Mouse (Mus musculus): ENCODE data around the gene Mymx.
A peak's percentile ranks its signal among the peaks of the same experiment; 100 is the strongest.

Gene Mymx

DNA sequence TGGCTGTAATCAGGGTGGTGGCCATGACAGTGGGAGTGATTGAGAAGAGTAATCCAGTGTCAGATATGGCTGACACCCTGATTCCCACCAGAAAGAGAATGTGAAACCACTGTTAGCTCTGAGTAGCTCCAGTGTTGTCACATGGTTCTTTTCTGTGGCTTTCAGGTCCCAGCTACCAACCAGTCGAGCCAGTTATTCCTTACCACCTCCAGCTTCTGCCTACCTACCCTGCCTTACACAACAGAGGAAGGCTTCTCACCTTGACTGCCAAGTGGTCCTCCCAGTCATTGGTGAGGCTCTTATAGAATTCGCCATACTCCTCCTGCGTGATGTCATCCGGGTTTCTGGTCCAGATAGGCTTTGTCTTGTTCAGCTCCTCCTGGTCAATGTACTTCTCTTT is 31.9 kb downstream of the Mymx start:
- no peak for DNase-seq (ENCODE audit: low read depth)

DNA sequence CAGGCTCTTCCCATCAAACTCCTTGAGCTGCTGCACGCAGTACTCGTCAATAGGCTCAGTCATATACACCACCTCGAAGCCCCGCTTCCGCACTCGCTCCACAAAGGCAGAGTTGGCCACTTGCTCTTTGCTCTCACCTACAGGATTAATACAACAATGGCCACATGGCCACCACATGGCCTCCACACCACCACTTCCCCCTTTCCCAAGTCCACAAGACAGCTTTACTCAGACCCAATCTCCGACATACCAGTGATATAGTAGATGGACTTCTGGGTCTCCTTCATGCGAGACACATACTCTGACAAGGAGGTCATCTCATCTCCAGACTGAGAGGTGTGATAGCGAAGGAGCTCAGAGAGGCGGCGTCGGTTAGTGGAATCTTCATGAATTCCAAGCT is 32.9 kb downstream of the Mymx start:
- no peak for DNase-seq (ENCODE audit: low read depth)

DNA sequence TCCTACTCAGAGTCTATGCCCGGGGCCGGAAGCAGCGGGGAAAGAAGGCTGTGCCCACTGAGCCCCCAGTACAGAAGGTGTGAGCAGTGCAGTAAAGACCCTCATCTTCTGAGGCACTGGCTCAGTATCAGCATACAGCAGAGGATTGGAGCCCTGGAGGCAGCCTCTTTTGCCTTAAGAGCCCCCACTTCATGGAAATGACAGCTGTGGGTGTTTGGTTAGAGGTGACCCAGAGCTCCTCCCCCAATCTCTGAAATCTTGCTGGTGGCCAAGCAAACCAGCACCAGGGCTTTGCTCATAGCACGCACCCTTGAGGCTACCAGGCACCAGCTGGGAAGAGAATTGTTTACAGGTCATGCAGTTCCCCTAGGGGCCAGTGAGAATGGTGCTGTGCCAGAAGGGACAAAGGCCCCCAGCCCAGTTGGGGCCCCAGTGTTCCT is 34.7 kb downstream of the Mymx start:
- DNase-seq (ENCODE audit: low read depth) = no peak

DNA sequence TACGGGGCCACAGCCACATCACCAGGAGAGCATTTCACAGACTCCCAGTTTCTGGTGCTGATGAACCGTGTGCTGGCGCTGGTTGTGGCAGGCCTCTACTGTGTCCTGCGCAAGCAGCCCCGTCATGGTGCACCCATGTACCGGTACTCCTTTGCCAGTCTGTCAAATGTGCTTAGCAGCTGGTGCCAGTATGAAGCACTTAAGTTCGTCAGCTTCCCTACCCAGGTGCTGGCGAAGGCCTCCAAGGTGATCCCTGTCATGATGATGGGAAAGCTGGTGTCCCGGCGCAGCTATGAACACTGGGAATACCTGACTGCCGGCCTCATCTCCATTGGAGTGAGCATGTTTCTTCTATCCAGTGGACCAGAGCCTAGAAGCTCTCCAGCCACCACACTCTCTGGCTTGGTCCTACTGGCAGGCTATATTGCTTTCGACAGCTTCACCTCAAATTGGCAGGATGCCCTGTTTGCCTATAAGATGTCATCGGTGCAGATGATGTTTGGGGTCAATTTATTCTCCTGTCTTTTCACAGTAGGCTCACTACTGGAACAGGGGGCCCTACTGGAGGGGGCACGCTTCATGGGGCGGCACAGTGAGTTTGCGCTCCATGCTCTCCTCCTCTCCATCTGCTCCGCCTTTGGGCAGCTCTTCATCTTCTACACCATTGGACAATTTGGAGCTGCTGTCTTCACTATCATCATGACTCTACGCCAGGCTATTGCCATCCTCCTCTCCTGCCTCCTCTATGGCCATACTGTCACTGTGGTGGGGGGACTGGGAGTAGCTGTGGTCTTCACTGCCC is 35.3 kb downstream of the Mymx start:
- DNase-seq (ENCODE audit: low read depth) = no peak

DNA sequence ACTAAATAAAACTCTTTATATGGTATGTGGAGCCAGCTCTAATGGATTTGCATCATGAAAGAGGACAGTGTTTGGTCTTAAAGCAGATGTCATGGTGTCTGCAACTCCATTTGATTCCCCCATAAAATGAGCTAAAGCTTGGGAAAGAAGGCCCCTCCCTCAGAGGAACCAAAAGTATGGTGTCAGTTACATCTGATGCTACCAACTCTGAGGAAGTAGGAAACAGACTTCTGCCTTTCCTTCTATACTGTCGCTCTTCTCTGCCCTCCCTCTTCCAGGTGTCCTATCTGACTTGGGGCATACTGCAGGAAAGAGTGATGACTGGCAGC is 35.9 kb downstream of the Mymx start:
- no peak for DNase-seq (ENCODE audit: low read depth)

DNA sequence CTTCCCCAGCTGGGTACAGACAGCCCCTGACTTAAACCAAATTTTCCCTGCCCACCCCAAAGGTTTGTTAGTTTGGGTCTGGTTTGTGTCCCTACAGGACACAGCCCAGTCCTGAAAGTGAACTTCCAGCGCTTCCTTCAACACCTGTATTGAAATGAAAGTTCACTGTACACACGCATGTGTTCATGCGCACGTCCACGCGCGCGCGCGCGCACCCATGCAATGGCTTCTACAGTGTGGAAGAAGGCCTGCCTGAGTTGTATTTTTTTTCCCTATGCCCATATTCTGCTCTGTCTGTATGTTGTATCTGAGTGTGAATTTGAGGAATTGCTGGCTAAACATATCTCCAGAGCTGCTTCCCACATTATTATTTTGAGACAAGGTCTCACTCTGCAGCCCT is 36.8 kb downstream of the Mymx start:
- DNase-seq (ENCODE audit: low read depth) = no peak

DNA sequence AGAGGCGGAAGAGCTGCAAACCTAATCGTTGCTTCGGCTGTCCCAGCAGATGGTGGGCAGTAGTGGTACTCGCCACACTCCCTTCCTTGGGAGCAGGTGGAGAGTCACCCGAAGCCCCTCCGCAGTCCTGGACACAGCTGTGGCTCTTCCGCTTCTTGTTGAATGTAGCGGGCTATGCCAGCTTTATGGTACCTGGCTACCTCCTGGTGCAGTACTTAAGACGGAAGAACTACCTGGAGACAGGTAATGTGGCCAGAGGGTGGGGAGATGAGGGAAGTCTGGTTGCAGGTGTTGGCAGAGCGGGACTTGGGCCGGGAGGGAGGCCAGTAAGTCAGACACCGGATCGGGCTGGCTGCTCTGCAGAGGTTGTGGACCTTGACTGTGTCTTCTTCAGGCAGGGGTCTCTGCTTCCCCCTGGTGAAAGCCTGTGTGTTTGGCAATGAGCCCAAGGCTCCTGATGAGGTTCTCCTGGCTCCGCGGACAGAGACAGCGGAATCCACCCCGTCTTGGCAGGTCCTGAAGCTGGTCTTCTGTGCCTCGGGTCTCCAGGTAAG is 37.3 kb downstream of the Mymx start:
- no peak for DNase-seq (ENCODE audit: low read depth)

DNA sequence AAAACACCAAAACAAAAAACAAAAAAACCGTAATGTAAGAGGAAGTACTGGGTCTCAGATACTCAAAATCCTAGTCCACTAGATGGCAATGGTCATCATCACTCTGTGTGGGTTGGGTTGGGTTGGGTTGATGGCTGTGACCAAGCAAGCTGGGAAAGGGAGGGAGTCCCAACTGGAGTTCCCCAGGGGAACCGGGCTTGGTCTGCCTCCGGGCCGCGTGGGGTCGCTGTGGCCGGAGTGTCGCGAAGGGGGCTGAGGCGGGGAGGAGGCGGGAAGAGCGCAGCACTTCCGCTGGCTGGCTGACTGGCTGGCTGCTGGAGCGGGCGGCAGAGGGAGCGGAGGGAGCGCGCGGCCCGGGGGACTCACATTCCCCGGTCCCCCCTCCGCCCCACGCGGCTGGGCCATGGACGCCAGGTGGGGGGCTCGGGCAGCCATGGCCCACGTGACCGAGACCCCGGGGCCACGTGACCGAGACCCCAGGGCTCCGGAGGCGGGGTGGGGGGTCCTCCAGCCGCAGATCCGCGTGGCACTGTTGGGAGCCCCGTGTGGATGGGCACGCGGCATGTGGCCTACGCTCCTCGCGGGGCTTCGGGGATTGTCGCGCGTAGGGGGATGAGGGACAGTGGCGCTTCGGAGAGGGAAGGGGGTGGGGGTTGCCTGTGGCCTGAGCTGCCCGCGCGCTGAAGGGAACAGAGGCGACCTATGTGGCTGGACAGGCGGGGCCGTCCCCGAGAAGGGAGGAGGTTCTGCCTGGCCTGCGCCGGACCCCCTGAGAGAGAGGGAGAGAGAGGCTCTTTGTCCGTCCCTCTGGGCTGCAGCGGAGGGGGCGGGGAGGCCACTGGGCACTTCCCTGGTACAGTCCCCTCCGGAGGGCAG is 38.0 kb downstream of the Mymx start, which contains the start of gene Slc35b2:
Gene Slc35b2, plus strand, starts transcription at position 220 of the 876 bp plus-strand sequence.
- no peak for DNase-seq (ENCODE audit: low read depth)

DNA sequence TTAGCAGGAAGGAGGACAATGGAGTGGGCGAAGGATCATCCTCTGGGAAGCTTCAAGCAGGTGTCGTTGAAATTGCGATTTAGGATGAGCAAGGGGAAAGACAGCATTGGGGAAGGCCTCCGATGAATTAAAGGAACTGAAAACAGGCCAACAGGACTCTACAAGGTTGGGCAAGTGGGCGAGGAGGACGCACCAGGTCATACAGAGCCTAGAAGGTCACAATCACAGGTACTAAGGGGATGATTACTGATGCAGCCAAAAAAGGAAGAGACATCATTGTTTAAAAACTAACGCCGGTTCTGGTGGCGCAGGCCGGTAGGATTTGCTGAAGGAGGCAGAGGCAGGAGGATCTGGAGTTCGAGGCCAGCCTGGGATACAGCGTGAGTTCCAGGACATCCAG is 38.7 kb downstream of the Mymx start:
- no peak for DNase-seq (ENCODE audit: low read depth)

DNA sequence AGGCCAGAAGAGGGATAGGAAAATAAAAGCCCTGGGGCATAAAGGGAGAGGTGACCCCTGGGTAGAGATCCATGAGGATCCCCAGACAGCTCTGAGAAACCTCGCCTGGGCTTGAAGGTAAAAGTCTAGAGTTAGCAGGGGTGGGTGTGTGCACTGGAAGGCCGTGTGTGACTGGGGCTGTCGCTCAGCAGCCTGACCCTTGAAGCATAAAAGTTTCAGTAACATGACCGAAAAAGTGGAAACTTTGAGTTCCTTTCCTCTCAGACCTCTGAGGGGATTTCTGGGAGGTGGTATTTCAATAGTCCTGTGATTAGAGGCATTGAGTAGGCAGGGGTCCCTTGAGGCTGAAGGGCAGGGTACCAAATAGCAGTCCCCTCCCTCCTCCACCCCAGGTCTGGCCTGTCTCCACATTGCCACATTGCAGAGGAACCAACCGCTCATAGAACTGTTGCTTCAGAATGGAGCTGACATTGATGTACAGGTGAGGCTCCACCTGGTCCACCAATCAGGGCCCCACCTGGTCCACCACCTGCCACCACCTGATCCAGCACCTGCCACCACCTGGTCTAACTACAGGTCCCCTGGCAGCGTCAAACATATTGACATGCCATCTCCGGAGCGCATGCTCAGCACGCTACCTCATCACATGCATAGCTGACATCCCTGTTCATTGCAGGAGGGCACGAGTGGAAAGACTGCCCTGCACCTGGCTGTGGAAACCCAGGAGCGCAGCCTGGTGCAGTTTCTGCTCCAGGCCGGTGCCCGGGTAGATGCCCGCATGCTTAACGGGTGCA is 42.0 kb downstream of the Mymx start:
- no peak for DNase-seq (ENCODE audit: low read depth)

DNA sequence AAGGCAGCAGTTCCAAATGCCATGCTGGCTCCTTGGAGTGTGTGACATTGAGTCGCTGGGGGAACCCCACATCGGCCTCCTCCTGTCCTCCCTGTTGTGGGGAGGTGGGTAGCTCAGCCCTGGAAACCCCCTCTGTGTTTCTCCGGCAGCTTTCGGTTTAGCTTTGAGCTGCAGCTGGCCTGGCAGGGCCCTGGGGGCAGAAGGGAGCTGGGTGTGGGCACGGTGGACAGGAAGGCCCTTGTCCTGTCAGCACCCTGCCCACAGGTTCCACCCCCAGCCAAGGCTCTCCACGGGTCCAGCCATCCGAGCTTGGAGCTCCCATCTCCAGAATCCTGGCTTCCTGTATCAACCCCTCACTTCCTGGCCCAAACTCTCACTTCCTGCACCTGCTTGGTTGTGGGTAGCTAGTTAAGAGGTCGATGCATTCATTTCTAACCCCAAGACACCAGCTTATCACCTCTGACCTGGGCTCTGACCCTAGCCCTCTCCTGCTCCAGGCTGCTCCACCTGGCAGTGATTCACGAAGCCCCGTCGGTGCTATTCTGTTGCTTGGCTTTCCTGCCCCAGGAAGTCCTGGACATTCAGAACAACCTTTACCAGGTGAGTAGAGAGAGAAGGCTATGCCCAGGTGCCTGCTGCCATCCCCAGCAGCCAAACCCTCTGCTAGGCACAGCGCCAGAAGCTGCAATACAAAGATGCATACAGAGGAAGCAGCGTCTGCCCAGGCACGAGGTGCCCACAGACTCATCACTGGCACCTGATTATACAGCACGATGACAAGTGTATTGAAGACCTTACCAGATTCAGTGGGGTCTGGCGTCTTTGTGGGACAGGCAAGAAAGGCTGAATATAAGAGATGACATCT is 43.7 kb downstream of the Mymx start:
- DNase-seq (ENCODE audit: low read depth) = no peak

DNA sequence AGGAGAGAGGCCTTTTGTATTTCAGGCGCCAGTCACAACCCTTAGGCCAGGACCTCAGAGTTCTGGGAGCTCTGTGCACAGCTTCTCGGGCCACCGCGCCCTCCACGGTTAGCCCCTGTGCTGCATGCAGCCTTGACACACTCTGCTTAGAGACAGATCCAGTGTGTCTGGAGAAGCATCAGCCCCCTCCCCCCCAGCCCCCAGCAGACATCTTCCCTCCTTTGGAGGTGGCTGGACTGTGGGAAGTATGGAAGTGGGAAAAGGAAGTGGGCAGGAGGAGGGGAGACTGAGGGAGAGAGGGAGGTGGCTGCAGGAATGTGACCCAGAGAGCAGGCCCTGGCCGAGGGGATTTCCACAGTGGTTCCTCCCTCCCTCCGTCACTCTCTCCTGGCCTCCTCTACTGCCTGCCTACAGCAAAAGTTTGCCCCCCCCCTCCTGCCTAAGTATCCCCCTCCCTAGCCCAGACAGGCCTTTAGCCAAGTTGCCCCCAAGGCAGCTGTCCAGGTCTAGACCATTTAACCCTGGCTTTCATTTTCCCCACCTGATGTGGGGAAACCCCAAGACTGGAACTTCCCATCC is 44.6 kb downstream of the Mymx start:
- DNase-seq (ENCODE audit: low read depth) = no peak

DNA sequence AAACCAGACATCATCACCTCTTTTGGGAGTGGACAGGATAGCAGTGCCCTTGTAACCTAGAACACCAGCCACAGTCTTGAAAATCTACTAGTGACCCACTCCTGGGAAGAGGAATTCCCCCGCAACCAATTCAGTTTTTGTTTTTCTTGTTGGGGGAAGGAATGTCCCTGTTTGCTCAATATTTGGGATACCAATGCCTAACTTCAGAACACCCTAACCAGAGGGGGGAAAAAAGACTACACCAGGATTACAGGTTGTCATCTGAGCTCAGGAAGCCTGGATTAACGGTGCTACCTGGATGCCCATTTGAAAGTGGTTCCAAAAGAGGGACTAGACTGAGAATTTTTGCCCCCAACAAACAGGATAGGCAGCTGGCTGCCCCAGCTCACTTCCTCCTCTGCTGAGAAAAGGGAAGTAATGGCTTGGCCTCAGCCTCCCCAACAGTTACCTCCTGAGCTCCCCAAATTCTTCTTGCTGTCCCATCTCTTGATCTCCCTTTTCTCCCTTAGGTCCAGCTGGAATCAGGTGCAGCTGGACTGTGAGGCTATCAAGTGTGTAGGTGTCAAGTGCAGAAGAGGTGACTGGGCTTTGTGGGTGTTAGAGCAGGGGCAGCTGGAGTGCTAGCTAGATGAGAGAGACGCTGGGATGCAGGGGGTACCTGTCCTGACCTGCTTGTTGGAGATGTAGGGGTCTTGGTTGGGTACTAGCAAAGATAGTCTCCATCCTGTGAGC is 45.2 kb downstream of the Mymx start:
- no peak for DNase-seq (ENCODE audit: low read depth)

DNA sequence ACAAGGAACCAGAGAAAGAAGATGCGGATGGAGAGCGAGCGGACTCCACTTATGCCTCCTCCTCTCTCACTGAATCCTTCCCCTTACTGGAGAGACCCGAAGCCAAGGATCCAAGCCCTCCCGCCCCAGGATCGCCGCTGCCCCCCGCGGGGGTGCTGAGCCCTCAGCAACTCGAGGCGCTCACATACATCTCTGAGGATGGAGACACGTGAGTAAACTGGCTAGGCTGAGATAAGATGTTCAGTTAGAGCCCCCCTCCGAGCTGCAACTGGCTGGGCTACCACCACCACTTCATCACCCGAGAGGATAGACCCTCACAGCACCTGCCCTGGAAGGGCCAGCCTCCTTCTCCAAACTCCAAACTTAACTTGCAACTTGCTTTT is 45.8 kb downstream of the Mymx start:
- DNase-seq (ENCODE audit: low read depth) = no peak

DNA sequence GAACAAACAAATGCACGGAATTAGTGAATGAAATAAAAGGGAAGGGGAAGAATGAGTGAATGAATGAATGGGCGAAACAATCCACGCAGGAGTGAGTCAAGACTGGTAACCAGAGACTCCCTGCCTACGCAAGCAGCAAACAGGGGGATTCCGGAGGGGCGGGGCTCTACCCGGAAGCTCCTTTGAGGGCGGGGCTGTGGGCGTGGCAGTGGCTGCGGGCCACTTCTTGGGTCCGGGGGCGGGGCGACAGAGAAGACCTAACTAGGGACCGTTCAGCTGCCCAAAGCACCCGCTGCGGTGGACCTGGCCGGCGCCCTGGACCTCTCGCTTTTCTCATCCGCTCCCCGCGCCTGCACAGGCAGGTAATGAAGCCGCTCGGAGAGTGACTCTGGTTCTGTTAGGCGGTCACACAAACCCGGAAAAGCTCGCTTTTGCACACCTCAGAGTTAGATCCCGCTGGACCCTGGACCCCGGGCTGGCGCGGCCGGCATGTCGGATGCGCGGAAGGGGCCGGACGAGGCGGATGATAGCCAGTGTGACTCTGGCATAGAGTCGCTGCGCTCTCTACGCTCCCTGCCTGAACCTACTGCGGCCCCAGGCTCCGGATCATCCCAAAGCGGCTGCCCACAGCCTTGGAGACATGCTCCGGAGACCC is 46.3 kb downstream of the Mymx start, which contains the start of gene Nfkbie:
Gene Nfkbie, plus strand, starts transcription at position 252 of the 655 bp plus-strand sequence.
- peak; percentile 89 for DNase-seq (ENCODE audit: low read depth)

DNA sequence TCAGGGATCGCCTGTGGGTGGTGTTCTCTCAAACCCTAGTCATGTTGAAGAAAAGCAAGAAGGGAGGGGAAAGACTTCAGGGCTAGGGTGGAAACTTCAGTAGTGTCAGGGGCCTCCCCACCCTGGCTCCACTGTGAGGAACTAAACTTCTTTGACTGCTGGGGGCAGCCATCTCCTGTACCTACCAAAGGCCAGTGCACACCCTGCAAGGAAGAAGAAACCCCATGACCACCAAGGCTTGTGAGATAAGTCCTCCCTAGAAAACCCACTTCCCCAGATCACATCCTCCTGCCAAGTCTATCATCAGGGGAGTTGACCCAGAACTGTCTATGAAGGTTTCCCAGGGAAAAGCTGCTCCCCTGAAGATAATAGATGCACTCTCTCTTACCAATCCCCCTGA is 47.5 kb downstream of the Mymx start:
- DNase-seq (ENCODE audit: low read depth) = no peak

DNA sequence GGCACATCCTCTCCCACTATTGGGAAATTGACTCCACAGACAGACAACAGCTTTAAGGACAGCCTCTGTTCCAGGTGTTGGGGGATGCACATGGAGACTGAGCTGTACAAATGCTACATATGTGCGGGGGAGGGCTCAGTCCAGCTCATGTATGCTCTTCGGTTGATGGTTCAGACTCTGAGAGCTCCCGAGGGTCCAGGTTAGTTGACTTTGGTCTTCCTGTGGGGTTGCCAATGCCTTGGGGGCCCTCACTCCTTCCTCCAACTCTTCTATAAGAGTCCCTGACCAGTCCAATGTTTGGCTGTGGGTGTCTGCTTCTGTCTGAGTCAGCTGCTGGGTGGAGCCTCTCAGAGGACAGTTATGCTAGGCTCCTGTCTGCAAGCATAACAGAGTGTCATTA is 48.8 kb downstream of the Mymx start:
- no peak for DNase-seq (ENCODE audit: low read depth)

DNA sequence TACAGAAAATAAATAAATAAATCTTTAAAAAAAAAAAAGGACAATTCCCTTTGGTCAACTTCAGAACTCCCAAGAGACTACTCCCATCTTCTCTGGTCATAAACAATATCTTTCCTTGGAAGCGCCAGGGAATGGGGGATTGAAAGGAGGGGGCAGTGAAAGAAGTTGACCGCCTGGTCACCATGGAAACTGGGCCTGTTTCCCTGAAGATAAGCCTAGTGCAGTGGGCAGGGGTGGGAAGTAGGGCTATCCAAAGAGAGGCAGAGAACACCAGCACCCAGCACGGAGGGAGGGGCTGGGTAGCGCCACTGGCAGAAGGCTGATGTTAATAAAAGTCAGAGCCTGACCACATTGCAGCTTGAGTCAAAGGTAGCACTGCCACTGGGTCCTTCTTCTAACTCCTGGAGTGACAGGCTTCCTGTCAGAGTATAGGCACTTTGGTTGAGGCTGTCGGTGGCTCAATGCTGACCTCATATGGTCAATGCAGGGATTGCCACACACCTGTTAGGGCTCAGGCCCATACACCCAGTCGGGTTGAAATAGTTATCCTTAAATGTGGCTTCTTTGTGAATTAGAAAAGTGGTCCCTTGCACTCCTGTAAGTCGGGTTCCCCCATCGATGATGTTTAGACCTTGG is 50.0 kb downstream of the Mymx start:
- DNase-seq (ENCODE audit: low read depth) = peak; percentile 73

DNA sequence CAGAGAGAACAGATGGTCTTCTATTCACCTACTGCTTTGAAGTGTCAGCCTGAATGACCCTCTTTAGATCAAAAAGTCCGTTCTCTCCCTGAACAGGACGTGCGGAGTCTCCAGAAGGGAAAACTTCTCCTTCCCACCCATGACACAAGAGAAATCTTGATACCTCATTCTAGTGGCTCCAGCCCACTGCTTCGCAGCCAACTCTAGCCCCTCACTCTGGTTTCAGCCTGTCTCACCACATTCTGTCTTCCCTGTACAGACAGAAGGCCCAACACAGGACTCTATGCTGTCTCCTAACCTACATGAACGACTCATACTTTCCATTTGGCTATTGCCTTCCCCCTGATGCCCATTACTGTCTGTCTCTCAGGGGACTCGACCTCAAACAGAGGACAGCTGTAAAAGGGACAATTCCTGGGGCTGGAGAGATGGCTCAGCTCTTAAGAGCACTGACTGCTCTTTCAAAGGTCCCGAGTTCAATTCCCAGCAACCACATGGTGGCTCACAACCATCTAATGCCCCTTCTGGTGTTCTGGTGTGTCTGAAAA is 50.6 kb downstream of the Mymx start:
- no peak for DNase-seq (ENCODE audit: low read depth)
